Mouse (Mus musculus) ES-E14 (cell line): ENCODE results near the gene Tns3.

Experiments
- CHD2 ChIP-seq: IDR thresholded peaks from 2 replicates; pipeline ENCODE4 v1.6.1; 2014; ENCODE audit warnings: mild to moderate bottlenecking, low read depth, low read length, inconsistent platforms
- HCFC1 ChIP-seq: IDR thresholded peaks from 2 replicates; pipeline ENCODE4 v1.6.1; 2012; ENCODE audit warnings: low read length, inconsistent platforms, borderline replicate concordance; ENCODE audit not compliant: insufficient read depth
- MAFK ChIP-seq: IDR thresholded peaks from 2 replicates; pipeline ENCODE4 v1.6.1; 2014; ENCODE audit warnings: mild to moderate bottlenecking, low read depth, low read length, inconsistent platforms; ENCODE audit not compliant: insufficient read depth
- ZC3H11A ChIP-seq: IDR thresholded peaks from 2 replicates; pipeline ENCODE4 v1.6.1; 2012; ENCODE audit warnings: low read depth, mild to moderate bottlenecking, inconsistent platforms, low read length, borderline replicate concordance

DNA sequence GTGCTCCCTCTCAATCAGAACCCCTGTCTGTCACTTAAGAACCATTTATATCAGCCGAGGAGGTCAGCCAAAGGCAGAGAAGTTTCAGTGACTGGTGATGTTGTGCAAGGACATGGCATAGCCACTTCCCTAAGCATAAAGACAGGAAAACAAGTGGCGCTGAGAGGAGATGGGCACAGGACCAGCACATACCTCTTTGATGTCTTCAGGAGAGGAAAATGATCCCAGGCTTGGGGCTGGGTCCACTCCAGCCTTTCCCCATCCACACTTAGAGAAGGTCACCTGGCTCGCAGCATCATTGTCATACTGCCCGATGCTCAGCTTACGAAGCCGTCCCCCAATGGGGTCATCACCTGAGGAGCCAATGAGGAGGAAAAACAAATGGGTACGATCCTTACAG, 185.0 kb downstream of the Tns3 start:
- TF ChIP-seq MAFK = no peak
- TF ChIP-seq HCFC1 = no peak
- TF ChIP-seq ZC3H11A = no peak
- TF ChIP-seq CHD2 = no peak
